Mouse (Mus musculus) lung, embryonic 16.5 days (tissue): ENCODE measurements at regions not wholly inside any gene's neighbourhood (a gene's known extent, or its start where the extent isn't known, plus 50 kb on each side); places are given as distances from the start of the nearest gene placed in this dataset.

Experiments used
- ATAC-seq: fragments of 200-750 bp; cut with Nextera tagmentation; 2 replicates; pipeline ENCODE4 v1.8.0; 2017; ENCODE audit warnings: low read depth, mild to moderate bottlenecking, moderate library complexity
- H3K27ac ChIP-seq: fragments of 300-500 bp; sonication (generic); 2 replicates; pipeline ENCODE4 v1.5.1; 2014; ENCODE audit warnings: mild to moderate bottlenecking, control low read depth, low read length
- H3K27me3 ChIP-seq: fragments of 300-500 bp; sonication (generic); 2 replicates; pipeline ENCODE4 v1.6.1; 2014; ENCODE audit warnings: low read depth, low read length, mixed read lengths; ENCODE audit not compliant: control insufficient read depth, insufficient read depth
- H3K36me3 ChIP-seq: fragments of 300-500 bp; sonication (generic); 2 replicates; pipeline ENCODE4 v1.6.1; 2014; ENCODE audit warnings: low read length; ENCODE audit not compliant: control insufficient read depth, insufficient read depth
- H3K4me1 ChIP-seq: fragments of 300-500 bp; sonication (generic); replicated peaks from 2 replicates; pipeline ENCODE4 v1.6.1; 2014; ENCODE audit warnings: low read length, mixed read lengths; ENCODE audit not compliant: control insufficient read depth, insufficient read depth
- H3K4me2 ChIP-seq: fragments of 300-500 bp; sonication (generic); 2 replicates; pipeline ENCODE4 v1.6.1; 2014; ENCODE audit warnings: low read depth, low read length, control low read depth
- H3K4me3 ChIP-seq: fragments of 300-500 bp; sonication (generic); 2 replicates; pipeline ENCODE4 v1.5.1; 2014; ENCODE audit warnings: mild to moderate bottlenecking, low read length, control low read depth
- H3K9ac ChIP-seq: fragments of 300-500 bp; sonication (generic); 2 replicates; pipeline ENCODE4 v1.6.1; 2014; ENCODE audit warnings: low read length, control low read depth
- H3K9me3 ChIP-seq: fragments of 300-500 bp; sonication (generic); 2 replicates; pipeline ENCODE4 v1.6.1; 2016; ENCODE audit warnings: low read length; ENCODE audit not compliant: control insufficient read depth
- WGBS: fragments of 180-500 bp; shearing (Covaris S2); extraction: QIAGEN DNeasy Blood & Tissue Kit; methylation state at CpG from one replicate; pipeline ENCODE4 v1.1.7; 2014; 5-methylcytosine and 5-hydroxymethylcytosine counted together

DNA sequence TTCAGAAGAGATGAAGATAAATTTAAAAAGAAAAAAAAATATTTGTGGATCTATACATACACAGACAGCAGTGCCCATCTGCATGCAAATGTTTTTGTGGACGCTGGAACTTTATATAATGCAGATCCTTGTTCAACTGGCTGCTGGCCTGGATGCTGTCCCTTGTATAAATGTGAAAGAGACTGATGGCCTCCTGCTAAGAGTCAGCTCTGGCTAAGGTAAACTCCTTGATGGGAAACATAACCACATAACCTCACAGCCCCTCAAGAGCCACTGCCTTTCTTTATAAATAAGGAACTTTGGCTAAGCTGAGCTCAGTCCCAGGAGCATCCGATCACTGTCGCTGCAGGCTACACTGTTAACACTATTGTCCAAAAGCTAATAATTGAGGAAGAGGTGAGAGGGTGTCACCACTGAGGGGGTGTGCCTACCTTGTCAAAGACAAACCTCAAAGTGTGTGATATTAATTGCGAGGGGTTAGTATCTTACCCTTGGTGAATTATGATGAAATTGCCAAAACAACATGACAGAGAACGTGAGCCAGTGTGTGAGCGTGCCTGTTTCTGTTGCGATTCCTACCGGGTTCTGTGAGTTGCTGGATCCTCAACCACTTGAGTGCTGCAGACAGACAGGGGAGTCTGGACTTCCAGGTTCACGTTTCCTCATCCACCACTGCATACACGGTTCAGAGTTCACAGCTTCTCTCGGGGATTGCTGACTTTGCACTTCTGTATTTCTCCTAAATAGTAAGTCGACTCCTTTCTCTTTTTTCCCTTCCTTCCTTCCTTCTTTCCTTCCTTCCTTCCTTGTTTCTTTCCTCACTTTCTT lies 417.1 kb downstream of the Wdr11 start:
- H3K9me3 ChIP-seq: no peaks in the 10 kb centered on the region
- H3K36me3 ChIP-seq: no peaks in the 10 kb centered on the region
- no peak overlapping the region for H3K27ac ChIP-seq
- H3K4me2 ChIP-seq: no peak overlapping the region
- peaks cover 7% of the 10 kb centered on the region for H3K4me1 ChIP-seq
- H3K4me3 ChIP-seq: no peak overlapping the region
- 31% methylated on average over 12 of the region's 12 CpGs for WGBS
- no peaks in the 10 kb centered on the region for H3K27me3 ChIP-seq
- no peak for ATAC-seq
- H3K9ac ChIP-seq: no peak overlapping the region

DNA sequence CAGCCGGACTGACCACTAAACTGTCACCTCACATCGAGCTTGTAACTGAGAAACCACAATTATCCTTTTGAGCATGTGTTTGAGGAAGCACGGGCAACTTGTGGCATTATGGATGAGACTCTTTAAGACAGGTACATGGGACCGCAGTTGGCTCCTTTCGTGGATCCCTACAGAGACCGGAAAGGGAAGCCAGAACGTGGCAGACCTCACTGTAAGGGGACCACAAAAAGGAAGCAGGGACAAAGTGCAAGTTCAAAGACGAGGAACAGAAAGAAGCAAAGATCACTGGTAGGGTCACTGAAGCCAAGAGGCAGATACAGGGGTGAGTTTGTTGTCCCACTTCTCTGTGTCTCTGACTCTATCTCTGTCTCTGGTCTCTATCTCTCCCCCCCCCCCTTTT lies 420.4 kb downstream of the Wdr11 start:
- no peak overlapping the region for H3K4me3 ChIP-seq
- no peak overlapping the region for H3K4me2 ChIP-seq
- no peak overlapping the region for H3K27ac ChIP-seq
- 80% methylated on average over 8 of the region's 8 CpGs for WGBS
- H3K9ac ChIP-seq: no peak overlapping the region
- no peaks in the 10 kb centered on the region for H3K36me3 ChIP-seq
- H3K27me3 ChIP-seq: no peaks in the 10 kb centered on the region
- H3K9me3 ChIP-seq: no peaks in the 10 kb centered on the region
- peaks cover 28% of the 10 kb centered on the region for H3K4me1 ChIP-seq
- ATAC-seq: no peak

DNA sequence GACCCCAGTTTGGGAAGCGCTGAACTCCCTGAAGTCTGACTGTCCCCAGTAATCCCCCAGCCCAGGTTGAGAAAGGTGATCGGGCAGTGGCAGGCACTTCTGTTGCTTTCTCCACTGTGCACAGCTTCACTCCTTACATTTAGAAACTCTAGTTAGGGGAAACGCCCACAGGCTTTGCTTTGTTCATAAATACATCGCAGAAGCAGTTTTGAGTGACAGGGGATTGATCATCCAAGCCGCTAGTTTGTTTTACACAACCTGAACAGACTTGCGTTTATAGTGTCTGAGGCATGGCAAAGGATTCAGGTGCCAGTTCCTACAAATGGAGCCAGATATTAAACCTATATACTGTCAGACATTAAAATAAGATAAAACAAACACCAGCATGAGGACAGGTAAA lies 421.4 kb downstream of the Wdr11 start:
- Histone ChIP-seq H3K27me3 (no peaks in the 10 kb centered on the region), H3K27ac (no peak overlapping the region), H3K9ac (no peak overlapping the region), H3K4me3 (no peak overlapping the region), H3K4me1 (peaks cover 29% of the 10 kb centered on the region), H3K9me3 (no peaks in the 10 kb centered on the region), H3K4me2 (no peak overlapping the region), H3K36me3 (no peaks in the 10 kb centered on the region)
- no peak for ATAC-seq
- 83% methylated on average over 6 of the region's 6 CpGs for WGBS

DNA sequence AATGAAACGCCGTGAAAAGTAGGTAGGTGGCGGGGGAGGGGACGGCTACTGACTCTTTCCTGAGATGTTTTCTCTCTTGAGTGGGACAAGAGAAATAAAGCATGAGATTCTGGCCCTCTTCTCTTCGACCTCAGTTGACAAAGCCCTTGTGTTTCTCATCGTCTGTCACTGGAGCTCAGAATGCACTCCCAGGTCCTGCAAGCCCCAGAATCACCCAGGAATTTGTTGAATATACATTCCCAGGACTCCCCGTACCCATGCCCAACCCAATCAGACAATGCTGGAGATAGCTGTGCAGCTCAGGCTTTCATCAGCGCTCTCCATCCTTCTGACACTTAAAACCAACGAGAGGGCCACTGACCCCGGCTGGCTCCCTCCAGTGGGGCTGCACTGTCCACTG lies 422.9 kb downstream of the Wdr11 start:
- Histone ChIP-seq H3K36me3 (no peaks in the 10 kb centered on the region), H3K9ac (no peak overlapping the region), H3K4me3 (no peak overlapping the region), H3K27ac (0 out of 2 replicates have a peak overlapping the region, but pooled peaks have one; percentile 29), H3K9me3 (no peaks in the 10 kb centered on the region), H3K4me1 (peaks cover 33% of the 10 kb centered on the region), H3K27me3 (no peaks in the 10 kb centered on the region), H3K4me2 (no peak overlapping the region)
- no peak for ATAC-seq
- WGBS: 41% methylated on average over 10 of the region's 10 CpGs

GRCm38 (mm10) chr7:130015375-130016014 lies 423.8 kb downstream of the Wdr11 start:
- Histone ChIP-seq H3K4me2 (no peak overlapping the region), H3K4me1 (peaks cover 33% of the 10 kb centered on the region), H3K9ac (no peak overlapping the region), H3K36me3 (no peaks in the 10 kb centered on the region), H3K27me3 (no peaks in the 10 kb centered on the region), H3K27ac (peak overlapping the region; percentile 85), H3K9me3 (no peaks in the 10 kb centered on the region), H3K4me3 (no peak overlapping the region)
- peak; percentile 23; the same call in 1 of the 2 replicates for ATAC-seq
- 22% methylated on average over 5 of the region's 5 CpGs for WGBS

- H3K4me2 ChIP-seq: no peak overlapping the region
- whole genome bisulfite sequencing: 31% methylated on average over 17 of the region's 17 CpGs
- H3K27me3 ChIP-seq: no peaks in the 10 kb centered on the region
- H3K27ac ChIP-seq: peak overlapping the region; percentile 85
- ATAC-seq: peak; percentile 72
- H3K9me3 ChIP-seq: no peaks in the 10 kb centered on the region
- H3K9ac ChIP-seq: 0 out of 2 replicates have a peak overlapping the region, but pooled peaks have one; percentile 7
- H3K36me3 ChIP-seq: no peaks in the 10 kb centered on the region
- H3K4me1 ChIP-seq: peaks cover 33% of the 10 kb centered on the region
- H3K4me3 ChIP-seq: no peak overlapping the region
Observed at GRCm38 (mm10) chr7:130016015-130016874, 424.6 kb downstream of the Wdr11 start.

DNA sequence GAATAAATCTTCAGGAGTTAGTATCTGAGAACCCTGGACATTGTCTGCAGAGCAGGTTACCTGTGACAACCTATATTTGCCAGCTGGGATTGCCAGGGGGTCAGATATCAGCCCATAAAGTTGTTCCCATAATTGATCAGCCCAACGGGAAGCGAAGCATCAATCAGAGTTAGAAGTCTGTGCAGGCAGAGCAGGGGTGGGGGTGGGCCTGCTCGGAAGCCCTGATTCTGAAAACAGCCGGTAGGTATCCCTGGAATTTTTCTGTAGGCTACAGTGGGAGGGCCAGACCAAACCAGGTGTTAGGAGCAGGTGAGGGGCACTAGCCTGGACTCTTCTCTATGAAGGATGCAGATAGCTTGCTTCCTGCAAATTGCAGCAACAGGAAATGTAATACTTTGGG lies 427.2 kb downstream of the Wdr11 start:
- no peak overlapping the region for H3K9ac ChIP-seq
- no peak overlapping the region for H3K4me3 ChIP-seq
- 39% methylated on average over 4 of the region's 4 CpGs for WGBS
- H3K9me3 ChIP-seq: no peaks in the 10 kb centered on the region
- no peak overlapping the region for H3K27ac ChIP-seq
- H3K27me3 ChIP-seq: no peaks in the 10 kb centered on the region
- H3K4me1 ChIP-seq: peaks cover 33% of the 10 kb centered on the region
- H3K4me2 ChIP-seq: no peak overlapping the region
- ATAC-seq: no peak
- H3K36me3 ChIP-seq: no peaks in the 10 kb centered on the region

GRCm38 (mm10) chr7:130028945-130029344 lies 437.3 kb downstream of the Wdr11 start:
- ATAC-seq: peak; percentile 49; the same call in 1 of the 2 replicates
- no peak overlapping the region for H3K9ac ChIP-seq
- no peaks in the 10 kb centered on the region for H3K27me3 ChIP-seq
- no peak overlapping the region for H3K4me2 ChIP-seq
- H3K36me3 ChIP-seq: no peaks in the 10 kb centered on the region
- peaks cover 10% of the 10 kb centered on the region for H3K4me1 ChIP-seq
- 0 out of 2 replicates have a peak, but pooled peaks cover 3% of the 10 kb centered on the region for H3K9me3 ChIP-seq
- no peak overlapping the region for H3K4me3 ChIP-seq
- peak overlapping the region; percentile 73 for H3K27ac ChIP-seq

DNA sequence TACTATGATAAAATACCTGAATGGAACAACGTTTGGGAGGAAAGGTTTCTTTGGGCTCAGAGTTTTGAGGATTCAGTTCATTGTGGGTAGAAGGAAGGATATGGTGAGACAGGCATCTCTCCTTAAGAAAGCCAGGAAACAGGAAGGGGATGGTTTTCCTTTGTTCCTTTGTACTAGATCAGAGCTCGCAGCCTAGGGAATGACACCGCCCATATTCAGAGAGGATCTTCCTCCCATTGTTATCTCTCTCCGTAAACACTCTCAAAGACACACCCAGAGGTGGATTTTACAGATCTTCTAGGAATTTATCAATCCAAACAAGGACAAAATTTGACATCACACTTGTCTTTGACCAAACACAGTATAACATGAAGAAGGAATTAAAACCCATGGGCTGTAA lies 439.0 kb downstream of the Wdr11 start:
- peaks cover 10% of the 10 kb centered on the region for H3K4me1 ChIP-seq
- no peak overlapping the region for H3K27ac ChIP-seq
- 0 out of 2 replicates have a peak, but pooled peaks cover 3% of the 10 kb centered on the region for H3K9me3 ChIP-seq
- ATAC-seq: no peak
- no peak overlapping the region for H3K4me3 ChIP-seq
- no peak overlapping the region for H3K9ac ChIP-seq
- H3K4me2 ChIP-seq: no peak overlapping the region
- H3K27me3 ChIP-seq: no peaks in the 10 kb centered on the region
- 81% methylated on average over 4 of the region's 4 CpGs for WGBS
- no peaks in the 10 kb centered on the region for H3K36me3 ChIP-seq
